Mouse (Mus musculus): ENCODE results near the gene Kifc3. TPM values are rescaled to one million over a fixed set of nuclear protein-coding genes. Genes with fewer than 3 reads are reported as not detected.

Kifc3 gene
- polyA plus RNA-seq, 1 experiment from 2014 or later = 22.0 TPM

GRCm38 (mm10) chr8:95064531-95064930 is 138.1 kb downstream of the Kifc3 start:
- no peak overlapping the region for H3K4me2 ChIP-seq (replicated peaks)
- no peaks in the 10 kb centered on the region for H3K4me1 ChIP-seq (replicated peaks; ENCODE audit: control insufficient read depth, insufficient read depth, low read length)
- DNase-seq (ENCODE audit: low spot score) (no peak), ATAC-seq (ENCODE audit: low FRiP score) (no peak)
- no peak overlapping the region for H3K4me3 ChIP-seq (replicated peaks; ENCODE audit: low read length)
- H3K27ac ChIP-seq = no peak overlapping the region
- H3K36me3 ChIP-seq (replicated peaks; ENCODE audit: control insufficient read depth, insufficient read depth) = no peaks in the 10 kb centered on the region
- WGBS = 95% methylated on average over 2 of the region's 2 CpGs
- no peaks in the 10 kb centered on the region for H3K27me3 ChIP-seq (ENCODE audit: control insufficient read depth, insufficient read depth, low read length)
- no peaks in the 10 kb centered on the region for H3K9me3 ChIP-seq (ENCODE audit: control insufficient read depth, low read length)
- no peak overlapping the region for H3K9ac ChIP-seq

DNA sequence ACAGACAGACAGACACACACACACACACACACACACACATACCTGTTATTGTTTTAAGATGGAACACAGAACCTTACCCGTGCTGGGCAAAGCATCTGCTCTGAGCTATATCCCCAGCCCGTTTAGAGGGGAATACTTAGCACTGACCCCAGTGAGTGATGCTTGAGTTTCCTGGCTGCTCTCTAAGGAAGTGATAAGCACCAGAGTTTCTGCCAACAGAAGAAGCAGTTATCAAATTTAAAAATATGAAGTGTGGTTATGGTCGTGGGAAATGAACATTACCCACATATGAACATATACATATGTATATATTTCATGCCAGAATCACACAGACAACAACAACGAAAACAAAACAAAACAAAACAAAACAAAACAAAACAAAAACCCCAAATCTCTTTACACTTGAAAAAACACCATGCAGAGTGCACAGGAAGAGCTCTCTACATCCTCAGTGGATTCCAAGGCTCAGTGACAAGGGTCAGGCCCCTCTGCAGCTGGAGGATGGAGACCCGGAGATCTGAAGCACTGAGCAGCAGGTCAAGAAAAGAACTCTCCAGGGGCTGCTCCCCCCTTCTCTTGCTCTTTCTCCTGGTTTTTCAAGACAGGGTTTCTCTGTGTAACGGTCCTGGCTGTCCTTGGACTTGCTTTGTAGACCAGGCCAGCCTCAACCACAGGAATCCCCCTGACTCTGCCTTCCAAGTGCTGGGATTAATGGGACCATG is 142.6 kb downstream of the Kifc3 start:
- Histone ChIP-seq H3K27me3 (ENCODE audit: control insufficient read depth, insufficient read depth, low read length) (no peaks in the 10 kb centered on the region), H3K27ac (no peak overlapping the region), H3K9me3 (ENCODE audit: control insufficient read depth, low read length) (no peaks in the 10 kb centered on the region), H3K9ac (no peak overlapping the region), H3K4me1 (replicated peaks; ENCODE audit: control insufficient read depth, insufficient read depth, low read length) (no peaks in the 10 kb centered on the region), H3K4me3 (replicated peaks; ENCODE audit: low read length) (no peak overlapping the region), H3K36me3 (replicated peaks; ENCODE audit: control insufficient read depth, insufficient read depth) (no peaks in the 10 kb centered on the region), H3K4me2 (replicated peaks) (no peak overlapping the region)
- ATAC-seq (ENCODE audit: low FRiP score) = no peak
- no peak for DNase-seq (ENCODE audit: low spot score)
- whole genome bisulfite sequencing = 63% methylated on average over 6 of the region's 6 CpGs

DNA sequence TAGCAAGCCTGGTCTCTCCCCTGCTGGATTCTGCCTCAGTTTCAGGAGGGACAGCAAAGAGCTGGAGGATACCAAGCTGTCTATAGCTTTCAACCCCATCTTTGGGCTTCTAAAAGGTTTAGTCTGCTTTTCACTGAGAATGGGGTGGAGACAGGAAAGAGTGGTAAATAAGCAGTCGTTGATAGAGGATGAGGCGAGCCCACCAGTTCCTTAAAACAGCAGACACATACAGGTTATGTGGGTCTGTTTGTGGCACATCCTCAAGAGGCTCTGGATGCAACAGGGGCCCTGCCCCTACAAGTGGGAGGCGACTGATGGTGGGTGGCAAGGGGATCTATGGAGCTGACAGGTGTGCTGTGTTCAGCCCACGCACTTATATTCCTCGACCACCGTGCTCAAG is 144.0 kb downstream of the Kifc3 start:
- Histone ChIP-seq H3K9ac (no peak overlapping the region), H3K27me3 (ENCODE audit: control insufficient read depth, insufficient read depth, low read length) (no peaks in the 10 kb centered on the region), H3K36me3 (replicated peaks; ENCODE audit: control insufficient read depth, insufficient read depth) (no peaks in the 10 kb centered on the region), H3K4me1 (replicated peaks; ENCODE audit: control insufficient read depth, insufficient read depth, low read length) (no peaks in the 10 kb centered on the region), H3K4me2 (replicated peaks) (no peak overlapping the region), H3K9me3 (ENCODE audit: control insufficient read depth, low read length) (no peaks in the 10 kb centered on the region), H3K4me3 (replicated peaks; ENCODE audit: low read length) (no peak overlapping the region), H3K27ac (no peak overlapping the region)
- DNase-seq (ENCODE audit: low spot score) = no peak
- 84% methylated on average over 6 of the region's 6 CpGs for WGBS
- ATAC-seq (ENCODE audit: low FRiP score) = no peak

DNA sequence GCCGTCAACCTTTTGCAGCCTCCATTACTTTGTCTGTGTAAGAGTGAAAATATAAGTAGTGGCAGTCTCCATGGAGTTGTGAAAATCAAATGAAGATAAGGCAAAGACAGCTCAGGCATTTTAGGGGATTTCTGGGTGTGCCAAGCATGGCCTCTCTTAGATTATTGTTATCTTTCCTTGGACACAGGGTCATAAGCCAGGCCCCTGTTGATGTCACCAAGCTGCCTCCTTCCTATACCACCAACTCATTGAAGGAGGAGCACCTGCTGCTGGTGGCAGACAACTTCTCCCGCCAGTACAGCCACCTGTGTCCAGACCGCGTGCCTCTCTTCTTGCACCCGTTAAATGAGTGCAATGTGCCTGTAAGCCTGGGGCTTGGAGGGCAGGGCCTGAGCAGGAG is 146.2 kb downstream of the Kifc3 start:
- Histone ChIP-seq H3K4me3 (replicated peaks; ENCODE audit: low read length) (no peak overlapping the region), H3K27ac (no peak overlapping the region), H3K9me3 (ENCODE audit: control insufficient read depth, low read length) (no peaks in the 10 kb centered on the region), H3K4me1 (replicated peaks; ENCODE audit: control insufficient read depth, insufficient read depth, low read length) (no peaks in the 10 kb centered on the region), H3K9ac (no peak overlapping the region), H3K36me3 (replicated peaks; ENCODE audit: control insufficient read depth, insufficient read depth) (no peaks in the 10 kb centered on the region), H3K4me2 (replicated peaks) (no peak overlapping the region), H3K27me3 (ENCODE audit: control insufficient read depth, insufficient read depth, low read length) (no peaks in the 10 kb centered on the region)
- ATAC-seq (ENCODE audit: low FRiP score) (no peak), DNase-seq (ENCODE audit: low spot score) (no peak)
- WGBS = 85% methylated on average over 5 of the region's 5 CpGs

GRCm38 (mm10) chr8:95054927-95055510 is 147.6 kb downstream of the Kifc3 start, which contains the start of gene Drc7:
Drc7 (plus strand) TSS chr8:95055103.
- Histone ChIP-seq H3K4me2 (replicated peaks) (0 out of 2 replicates have a peak within 1 kb of the TSS, but pooled peaks have one; percentile 9), H3K4me3 (replicated peaks; ENCODE audit: low read length) (no peak within 1 kb of the TSS), H3K9me3 (ENCODE audit: control insufficient read depth, low read length) (no peaks in the 10 kb centered on the region), H3K27ac (no peak within 1 kb of the TSS), H3K36me3 (replicated peaks; ENCODE audit: control insufficient read depth, insufficient read depth) (no peaks in the 10 kb centered on the region), H3K9ac (no peak within 1 kb of the TSS), H3K4me1 (replicated peaks; ENCODE audit: control insufficient read depth, insufficient read depth, low read length) (no peaks in the 10 kb centered on the region), H3K27me3 (ENCODE audit: control insufficient read depth, insufficient read depth, low read length) (no peaks in the 10 kb centered on the region)
- ATAC-seq (ENCODE audit: low FRiP score) (peak; percentile 65), DNase-seq (ENCODE audit: low spot score) (peak; percentile 40)
- WGBS = 31% methylated on average over 2 of the region's 2 CpGs

DNA sequence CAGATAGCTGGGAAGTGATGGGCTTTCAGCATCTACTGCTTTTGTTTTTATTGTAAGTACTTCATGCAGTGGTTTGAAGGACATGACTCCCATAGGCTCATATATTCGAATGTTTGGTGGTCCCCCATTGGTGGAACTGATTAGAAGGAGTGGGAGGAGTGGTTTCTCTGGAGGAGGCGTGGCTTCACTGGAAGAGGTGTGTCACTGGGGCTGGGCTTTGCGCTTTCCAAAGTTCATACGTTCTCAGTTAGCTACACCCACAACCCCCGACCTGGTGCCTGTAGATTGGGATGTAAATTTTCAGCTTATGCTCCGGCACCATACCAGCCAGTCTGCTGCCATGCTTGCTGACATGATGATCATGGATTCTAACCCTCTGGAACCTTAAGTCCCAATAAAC is 148.2 kb downstream of the Kifc3 start:
- Histone ChIP-seq H3K4me3 (replicated peaks; ENCODE audit: low read length) (no peak overlapping the region), H3K27me3 (ENCODE audit: control insufficient read depth, insufficient read depth, low read length) (no peaks in the 10 kb centered on the region), H3K4me2 (replicated peaks) (no peak overlapping the region), H3K9ac (no peak overlapping the region), H3K27ac (no peak overlapping the region), H3K36me3 (replicated peaks; ENCODE audit: control insufficient read depth, insufficient read depth) (no peaks in the 10 kb centered on the region), H3K4me1 (replicated peaks; ENCODE audit: control insufficient read depth, insufficient read depth, low read length) (no peaks in the 10 kb centered on the region), H3K9me3 (ENCODE audit: control insufficient read depth, low read length) (no peaks in the 10 kb centered on the region)
- no peak for DNase-seq (ENCODE audit: low spot score)
- 62% methylated on average over 6 of the region's 6 CpGs for WGBS
- no peak for ATAC-seq (ENCODE audit: low FRiP score)

Other genes starting within 250 kb of the Kifc3 start
- gene Adgrg1, start 228.1 kb downstream of the Kifc3 start, polyA plus RNA-seq (2014; fragmentation: Nextera tagmentation; extraction: Ambion mirVana) = 115 and 123 TPM in 2 replicates
- gene Adgrg3, start 185.1 kb downstream of the Kifc3 start, polyA plus RNA-seq (2014; fragmentation: Nextera tagmentation; extraction: Ambion mirVana) = 1.1 and 1.2 TPM in 2 replicates
- gene Drc7, start 147.7 kb downstream of the Kifc3 start, polyA plus RNA-seq (2014; fragmentation: Nextera tagmentation; extraction: Ambion mirVana) = 1.8 and 2.3 TPM in 2 replicates
- 36.6 and 39.2 TPM in 2 replicates for gene Katnb1, start 121.6 kb downstream of the Kifc3 start, polyA plus RNA-seq (2014; fragmentation: Nextera tagmentation; extraction: Ambion mirVana)
- 0.18 and 0.44 TPM in 2 replicates for gene Cngb1, start 103.8 kb upstream of the Kifc3 start, polyA plus RNA-seq (2014; fragmentation: Nextera tagmentation; extraction: Ambion mirVana)
- 2.2 and 2.9 TPM in 2 replicates for gene Tepp, start 107.8 kb upstream of the Kifc3 start, polyA plus RNA-seq (2014; fragmentation: Nextera tagmentation; extraction: Ambion mirVana)
- gene Zfp319, start 129.1 kb upstream of the Kifc3 start, polyA plus RNA-seq (2014; fragmentation: Nextera tagmentation; extraction: Ambion mirVana) = 14.2 and 15.9 TPM in 2 replicates
- gene Usb1, start 129.5 kb upstream of the Kifc3 start, polyA plus RNA-seq (2014; fragmentation: Nextera tagmentation; extraction: Ambion mirVana) = 31.0 and 32.3 TPM in 2 replicates
- gene Mmp15, start 149.5 kb upstream of the Kifc3 start, polyA plus RNA-seq (2014; fragmentation: Nextera tagmentation; extraction: Ambion mirVana) = 24.6 and 26.5 TPM in 2 replicates
- 128 and 139 TPM in 2 replicates for gene Cfap20, start 232.1 kb upstream of the Kifc3 start, polyA plus RNA-seq (2014; fragmentation: Nextera tagmentation; extraction: Ambion mirVana)

Measured in hindbrain, embryonic 14.5 days (tissue).